In genomic region chr11:58306860-58307308, GRCm38 (mm10) we compare ENCODE assay signal across 8 mouse cellular contexts. TPM values are rescaled to one million over a fixed set of nuclear protein-coding genes. Genes with fewer than 3 reads are reported as not detected.
DNase-seq lines count a peak whose midpoint lies in the region; ATAC-seq lines count a peak whose summit lies in the region.

Zfp692 (plus strand) TSS chr11:58307069.

- H3K36me3 ChIP-seq in hindbrain, embryonic 10.5 days = peaks cover 28% of the 10 kb centered on the region

- DNase-seq in MEL-GATA-1-ER (ENCODE audit: extremely low read depth, low read depth) = peak; percentile 86
- DNase-seq in cerebellum, adult 8-10 months = peak; percentile 93
- DNase-seq in hindbrain, embryonic 10.5 days (ENCODE audit: low spot score) = peak; percentile 96
- DNase-seq in layer of hippocampus, postnatal 10 days (ENCODE audit: low spot score in 2 of 2) = peak; percentile 93 to 96
- peak; percentile 97 for DNase-seq in lung, postnatal 10 days
- DNase-seq in ovary, postnatal 36 days (ENCODE audit: low spot score) = peak; percentile 92
- DNase-seq in thymus, postnatal 25 days = peak; percentile 91

- ATAC-seq in frontal cortex, adult (ENCODE audit: low TSS enrichment) = peak; percentile 80

- no peaks in the 10 kb centered on the region for H3K27me3 ChIP-seq in hindbrain, embryonic 10.5 days (ENCODE audit: insufficient read depth, poor library complexity, severe bottlenecking)

- peaks cover 29% of the 10 kb centered on the region for H3K4me1 ChIP-seq in hindbrain, embryonic 10.5 days (replicated peaks)

- peak within 1 kb of the TSS; percentile 68 for H3K4me3 ChIP-seq in hindbrain, embryonic 10.5 days

- H3K27ac ChIP-seq in hindbrain, embryonic 10.5 days = peak within 1 kb of the TSS; percentile 91

- H3K9me3 ChIP-seq in hindbrain, embryonic 10.5 days = no peaks in the 10 kb centered on the region

- under 1% methylated on average over 34 of the region's 34 CpGs for WGBS in hindbrain, embryonic 10.5 days

RNA-seq across cellular contexts. Expression of gene Zfp692, which starts in this region (rescaled TPM):
- 24.2 and 28.2 TPM in 2 replicates for polyA plus RNA-seq in hindbrain, embryonic 10.5 days (2016; fragmentation: Nextera tagmentation; extraction: Ambion mirVana)
- 10 to 100 TPM; 17.7 to 23.5 TPM for total RNA-seq in layer of hippocampus, postnatal 10 days (2021)

Comparison
In these comparisons a context has a peak if more than half of its experiments do, and no peak if none do; other contexts are left out.
1. Peak in every context shown above with its lines: DNase-seq, ATAC-seq, H3K4me3 ChIP-seq and H3K27ac ChIP-seq.